Mouse (Mus musculus) E14TG2a.4 (cell line): ENCODE measurements around the gene Adap2.

Experiments used
- H3K27me3 ChIP-seq: 2 replicates; pipeline ENCODE4 v1.6.1; 2014; ENCODE audit warnings: low read length, control low read depth; ENCODE audit not compliant: insufficient read depth
- H3K36me3 ChIP-seq: 2 replicates; pipeline ENCODE4 v1.6.1; 2014; ENCODE audit warnings: low read length, control low read depth; ENCODE audit not compliant: insufficient read depth
- H3K4me1 ChIP-seq: replicated peaks from 2 replicates; pipeline ENCODE4 v1.6.1; 2014; ENCODE audit warnings: low read depth, low read length, control low read depth
- H3K4me3 ChIP-seq: replicated peaks from 2 replicates; pipeline ENCODE4 v1.5.1; 2014; ENCODE audit warnings: mild to moderate bottlenecking, low read length
- H3K9me3 ChIP-seq: 2 replicates; pipeline ENCODE4 v1.6.1; 2014; ENCODE audit warnings: low read length, control low read depth
- CTCF ChIP-seq: conservative IDR thresholded peaks from 2 replicates; pipeline ENCODE4 v1.5.1; 2014; ENCODE audit warnings: low read length
- NANOG ChIP-seq: IDR thresholded peaks from 2 replicates; pipeline ENCODE4 v1.6.1; 2014; ENCODE audit warnings: borderline replicate concordance, low read length, mixed read lengths
- POU5F1 ChIP-seq: IDR thresholded peaks from 2 replicates; pipeline ENCODE4 v1.6.1; 2014; ENCODE audit warnings: low read length, borderline replicate concordance

Gene Adap2

DNA sequence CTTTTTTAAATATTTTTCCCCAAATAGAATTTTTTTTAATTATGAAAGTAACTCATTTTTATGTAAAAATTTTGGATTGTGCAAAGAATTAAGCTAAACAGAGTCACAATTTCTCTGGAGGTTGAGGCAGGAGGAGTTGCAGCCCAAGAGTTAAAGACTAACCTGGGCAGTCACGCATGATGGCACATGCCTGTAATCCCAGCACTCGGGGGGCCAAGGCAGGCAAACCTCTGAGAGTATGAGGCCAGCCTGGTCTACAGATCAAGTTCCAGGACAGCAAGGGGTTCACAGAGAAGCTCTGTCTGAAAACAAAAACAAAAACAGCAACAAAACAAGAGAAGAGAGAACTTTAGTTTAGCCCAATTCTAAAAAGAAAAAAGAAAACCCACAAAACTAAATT lies 10.3 kb downstream of the Adap2 start:
- TF ChIP-seq POU5F1: no peak
- Histone ChIP-seq H3K27me3 (no peaks in the 10 kb centered on the region), H3K36me3 (peaks cover 41% of the 10 kb centered on the region), H3K4me1 (peaks cover 54% of the 10 kb centered on the region), H3K9me3 (no peaks in the 10 kb centered on the region), H3K4me3 (no peak overlapping the region)

DNA sequence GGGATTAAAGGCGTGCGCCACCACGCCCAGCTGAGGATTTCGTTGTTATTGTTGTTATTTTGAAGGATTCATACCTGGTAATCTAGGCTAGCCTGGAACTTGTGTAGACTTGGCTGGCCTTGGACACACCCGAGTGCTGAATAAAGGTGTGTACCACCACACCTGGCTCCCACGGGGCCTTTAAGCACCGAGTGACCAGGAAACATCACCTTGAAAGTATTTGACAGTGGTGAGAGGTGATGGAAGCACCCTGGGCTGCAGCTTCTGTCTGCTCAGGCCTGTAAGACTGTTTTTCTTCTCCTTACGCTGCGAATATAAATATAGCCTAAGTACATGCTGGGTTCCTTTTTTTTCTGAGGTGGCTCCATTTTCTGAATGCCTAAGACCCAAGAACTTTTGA lies 14.2 kb downstream of the Adap2 start:
- peaks cover 67% of the 10 kb centered on the region for H3K4me1 ChIP-seq
- no peaks in the 10 kb centered on the region for H3K27me3 ChIP-seq
- no peaks in the 10 kb centered on the region for H3K9me3 ChIP-seq
- H3K4me3 ChIP-seq: no peak overlapping the region
- TF ChIP-seq CTCF (no peak), NANOG (no peak), POU5F1 (no peak)
- peaks cover 64% of the 10 kb centered on the region for H3K36me3 ChIP-seq

DNA sequence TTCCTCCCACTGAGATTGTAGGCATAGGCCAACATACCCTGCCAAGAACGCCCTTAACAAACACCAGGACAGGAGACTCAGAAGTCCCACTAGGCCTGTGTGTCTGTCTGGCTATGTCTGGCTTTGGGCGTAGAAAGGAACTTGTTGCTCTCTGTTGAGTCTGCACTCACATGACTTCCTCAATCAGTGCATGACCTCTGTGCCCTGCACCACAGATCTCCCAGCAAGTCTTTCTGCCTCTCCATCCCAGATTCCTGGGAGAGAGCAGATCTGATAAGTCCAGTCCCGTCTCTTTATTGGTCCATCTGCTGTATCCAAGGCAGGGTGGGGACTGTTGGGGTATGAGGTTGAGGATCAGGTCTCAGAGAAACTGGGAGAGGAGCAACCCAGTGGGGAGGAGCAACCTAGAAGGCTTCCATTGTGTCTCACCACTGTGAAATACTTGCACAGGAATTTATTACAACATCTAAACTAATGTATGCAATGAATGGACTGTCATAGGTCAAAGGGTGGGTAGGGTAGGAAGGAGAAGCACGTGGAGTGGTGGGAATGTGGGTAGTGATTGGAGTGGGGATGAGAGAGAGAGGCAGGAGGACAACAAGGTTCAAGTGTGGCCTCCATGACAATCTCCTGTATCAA lies 14.8 kb downstream of the Adap2 start:
- peaks cover 63% of the 10 kb centered on the region for H3K36me3 ChIP-seq
- no peaks in the 10 kb centered on the region for H3K9me3 ChIP-seq
- no peak overlapping the region for H3K4me3 ChIP-seq
- TF ChIP-seq POU5F1 (no peak), CTCF (no peak), NANOG (no peak)
- H3K4me1 ChIP-seq: peaks cover 65% of the 10 kb centered on the region
- no peaks in the 10 kb centered on the region for H3K27me3 ChIP-seq

DNA sequence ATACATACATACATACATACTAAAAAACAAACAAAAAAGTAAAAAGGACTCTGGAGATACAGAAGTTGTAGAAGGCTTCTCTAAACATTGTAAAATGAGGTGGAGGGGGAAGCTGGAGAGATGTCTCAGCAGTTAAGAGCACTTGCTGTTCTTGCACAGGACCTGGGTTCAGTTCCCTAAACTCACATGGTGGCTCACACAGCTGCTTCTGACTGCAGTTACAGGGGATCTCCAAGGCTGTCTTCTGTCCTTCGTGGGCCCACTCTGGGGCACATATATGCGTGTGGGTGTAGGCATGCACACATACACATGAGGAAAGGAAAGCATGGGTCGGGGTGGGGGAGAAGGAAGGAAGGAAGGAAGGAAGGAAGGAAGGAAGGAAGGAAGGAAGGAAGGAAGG lies 15.7 kb downstream of the Adap2 start:
- Histone ChIP-seq H3K36me3 (peaks cover 63% of the 10 kb centered on the region), H3K27me3 (no peaks in the 10 kb centered on the region), H3K9me3 (no peaks in the 10 kb centered on the region), H3K4me1 (peaks cover 69% of the 10 kb centered on the region), H3K4me3 (no peak overlapping the region)
- TF ChIP-seq NANOG (no peak), POU5F1 (no peak), CTCF (no peak)

DNA sequence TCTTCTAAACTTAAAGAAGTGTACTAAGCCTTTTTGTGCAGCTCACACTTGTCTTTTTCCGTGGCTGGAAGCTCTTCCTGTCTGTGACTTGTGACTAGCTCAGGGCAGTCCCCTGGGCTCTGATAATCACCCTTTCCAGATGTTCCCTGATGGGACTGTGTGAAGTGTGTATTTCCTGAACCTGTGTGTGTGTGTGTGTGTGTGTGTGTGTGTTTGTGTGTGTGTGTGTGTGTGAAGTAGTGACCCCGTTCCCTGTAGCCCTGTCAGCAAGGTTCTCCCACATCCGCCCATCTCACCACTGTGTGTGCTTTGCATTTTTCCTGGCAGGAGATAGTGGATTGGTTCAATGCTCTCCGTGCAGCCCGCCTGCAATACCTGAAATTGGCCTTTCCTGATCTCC lies 16.4 kb downstream of the Adap2 start:
- Histone ChIP-seq H3K4me3 (no peak overlapping the region), H3K9me3 (no peaks in the 10 kb centered on the region), H3K36me3 (peaks cover 61% of the 10 kb centered on the region), H3K27me3 (no peaks in the 10 kb centered on the region), H3K4me1 (peaks cover 73% of the 10 kb centered on the region)
- TF ChIP-seq CTCF: no peak
- TF ChIP-seq NANOG: no peak
- TF ChIP-seq POU5F1: no peak

DNA sequence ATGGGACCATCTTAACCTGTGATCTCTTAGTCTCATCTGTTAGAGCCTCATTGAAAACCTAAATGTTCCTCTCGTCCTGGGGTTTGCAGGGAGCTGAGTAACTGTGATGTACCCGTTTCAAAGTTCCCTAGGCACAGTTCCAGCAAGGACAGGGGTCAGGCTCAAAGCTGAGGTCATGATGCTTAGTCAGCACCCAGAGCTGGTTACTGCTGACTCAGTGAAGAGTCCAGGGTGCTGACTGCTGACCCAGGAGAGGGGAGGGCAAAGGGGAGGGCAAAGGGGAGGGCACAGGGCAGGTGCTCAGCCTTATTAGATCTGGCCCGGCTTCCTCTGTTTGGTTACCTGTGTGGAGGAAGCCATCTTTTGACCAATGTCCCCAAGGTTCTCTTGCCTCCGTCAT lies 18.0 kb downstream of the Adap2 start:
- TF ChIP-seq CTCF: no peak
- no peak for TF ChIP-seq NANOG
- no peak for TF ChIP-seq POU5F1
- Histone ChIP-seq H3K4me3 (0 out of 2 replicates have a peak overlapping the region, but pooled peaks have one; percentile 26), H3K9me3 (no peaks in the 10 kb centered on the region), H3K27me3 (no peaks in the 10 kb centered on the region), H3K36me3 (peaks cover 46% of the 10 kb centered on the region), H3K4me1 (peaks cover 83% of the 10 kb centered on the region)

DNA sequence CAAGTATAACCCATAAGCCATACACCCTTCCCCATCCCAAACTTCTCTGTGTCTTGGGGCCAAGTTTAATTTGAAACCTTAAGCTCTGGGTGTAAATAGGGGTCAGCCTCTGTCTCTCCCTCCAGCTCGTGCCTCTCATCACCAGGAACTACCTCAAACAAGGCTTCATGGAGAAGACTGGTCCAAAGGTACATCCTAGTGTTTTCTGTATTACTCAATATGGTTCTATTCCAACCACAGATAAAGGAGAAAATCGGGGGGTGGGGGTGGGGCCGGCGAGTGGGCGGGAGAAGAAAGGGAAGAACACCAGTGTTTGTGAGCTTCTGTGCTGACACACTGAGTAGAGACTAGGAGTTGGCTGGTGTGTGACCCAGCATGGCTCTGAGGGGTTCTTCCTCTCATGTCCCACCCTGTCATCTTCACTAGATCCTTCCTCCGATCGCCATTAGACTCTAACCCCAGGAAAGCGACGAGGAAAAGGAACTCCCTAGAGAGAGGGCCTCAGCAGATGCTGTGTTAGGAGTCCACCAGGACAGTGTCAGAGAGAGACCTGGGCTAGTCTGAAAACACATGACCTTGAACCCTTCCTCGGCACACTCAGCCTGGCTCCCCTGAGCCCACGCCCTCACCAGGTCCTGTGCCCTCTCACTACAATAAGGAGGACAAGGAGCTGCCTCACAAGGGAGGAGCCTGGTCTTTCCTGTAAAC lies 20.2 kb downstream of the Adap2 start:
- H3K36me3 ChIP-seq: peaks cover 33% of the 10 kb centered on the region
- H3K4me1 ChIP-seq: peaks cover 93% of the 10 kb centered on the region
- H3K27me3 ChIP-seq: no peaks in the 10 kb centered on the region
- H3K4me3 ChIP-seq: peak overlapping the region; percentile 41
- no peaks in the 10 kb centered on the region for H3K9me3 ChIP-seq
- no peak for TF ChIP-seq CTCF
- no peak for TF ChIP-seq NANOG
- TF ChIP-seq POU5F1: no peak

DNA sequence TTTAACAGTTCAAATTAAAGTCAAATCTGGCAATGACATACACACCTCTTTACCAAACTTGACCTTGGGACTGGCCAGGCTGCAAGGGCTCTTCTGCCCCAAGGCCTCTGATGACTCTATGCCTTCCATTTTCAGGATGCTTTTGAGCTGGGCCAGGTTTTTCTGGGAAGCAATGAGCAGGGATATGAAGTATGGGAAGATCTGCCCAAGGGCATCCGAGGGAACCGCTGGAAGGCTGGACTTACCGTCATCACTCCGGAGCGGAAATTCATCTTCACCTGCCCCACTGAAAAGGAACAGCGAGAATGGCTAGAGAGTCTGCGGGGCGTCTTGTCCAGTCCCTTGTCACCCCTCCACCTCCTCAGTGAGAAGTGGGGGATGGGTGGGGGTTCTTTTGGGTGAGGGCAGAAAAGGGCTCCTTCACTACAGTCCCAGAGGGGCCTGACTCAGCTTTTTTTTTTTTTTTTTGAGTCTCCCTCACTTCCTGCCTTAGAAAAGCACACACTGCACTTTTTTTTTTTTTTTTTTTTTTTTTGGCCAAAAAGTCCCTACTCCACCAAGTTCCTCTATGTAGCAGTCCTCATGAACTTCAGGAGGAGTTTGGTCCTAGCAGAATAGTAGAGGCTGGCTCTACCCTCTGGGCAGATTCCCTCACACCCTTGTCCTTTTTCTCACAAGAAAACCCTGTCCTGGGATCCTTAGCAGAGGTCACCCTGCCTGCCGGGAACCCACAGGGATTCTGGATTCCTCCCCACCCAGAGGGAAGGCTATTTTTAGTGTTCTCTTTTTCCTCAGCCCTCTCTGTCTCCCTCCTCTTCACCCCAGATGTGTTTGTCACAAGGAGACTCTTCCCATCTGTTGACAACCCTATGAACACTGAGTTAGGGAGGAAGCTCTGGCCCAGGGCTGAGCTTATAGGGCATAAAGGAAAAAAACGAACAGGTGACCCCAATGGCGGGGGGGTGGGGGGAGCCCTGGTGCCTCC lies 23.3 kb downstream of the Adap2 start:
- TF ChIP-seq POU5F1 (no peak), NANOG (no peak), CTCF (no peak)
- H3K36me3 ChIP-seq: peaks cover 11% of the 10 kb centered on the region
- peak overlapping the region; percentile 76 for H3K4me3 ChIP-seq
- no peaks in the 10 kb centered on the region for H3K27me3 ChIP-seq
- peaks cover 89% of the 10 kb centered on the region for H3K4me1 ChIP-seq
- H3K9me3 ChIP-seq: peaks cover 2% of the 10 kb centered on the region; the same call in 1 of the 2 replicates

DNA sequence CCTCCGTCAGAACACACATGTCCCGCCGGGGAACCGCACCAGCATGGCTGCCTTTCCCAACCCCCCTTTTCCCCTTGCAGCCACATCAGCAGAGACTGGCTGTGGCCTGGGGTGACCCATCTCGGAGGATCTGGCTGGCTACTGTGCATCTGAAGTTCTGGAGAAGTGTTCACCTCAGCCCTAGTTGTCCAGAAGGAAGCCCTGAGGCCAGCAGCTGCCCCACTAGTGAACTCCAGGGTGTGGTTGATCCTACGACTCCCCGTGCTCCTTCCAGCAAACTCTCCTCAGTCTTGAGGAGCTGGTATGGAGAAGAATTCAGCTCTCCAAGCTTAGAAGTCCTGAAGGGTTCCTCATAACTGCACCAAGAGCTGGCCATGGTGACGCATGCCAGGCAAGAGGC lies 24.4 kb downstream of the Adap2 start:
- TF ChIP-seq POU5F1 (no peak), NANOG (no peak), CTCF (no peak)
- Histone ChIP-seq H3K9me3 (peaks cover 2% of the 10 kb centered on the region; the same call in 1 of the 2 replicates), H3K36me3 (peaks cover under 1% of the 10 kb centered on the region; the same call in 1 of the 2 replicates), H3K27me3 (no peaks in the 10 kb centered on the region), H3K4me3 (peak overlapping the region; percentile 76), H3K4me1 (peaks cover 84% of the 10 kb centered on the region)
